Mouse (Mus musculus) cerebellum, adult 9-10 months (tissue): ENCODE data around the gene Asrgl1.
"Not testable (repeated sequence)": the region's sequence is repeated elsewhere in the genome, so short reads cannot be mapped to it uniquely, and the experiment has no call there.

Source experiments
- DNase-seq: peaks from one replicate; pipeline ENCODE4 v3.0.0; 2022

Asrgl1 gene

GRCm38 (mm10) chr19:9103986-9104385 lies 31.4 kb downstream of the Asrgl1 start:
- no peak for DNase-seq

DNA sequence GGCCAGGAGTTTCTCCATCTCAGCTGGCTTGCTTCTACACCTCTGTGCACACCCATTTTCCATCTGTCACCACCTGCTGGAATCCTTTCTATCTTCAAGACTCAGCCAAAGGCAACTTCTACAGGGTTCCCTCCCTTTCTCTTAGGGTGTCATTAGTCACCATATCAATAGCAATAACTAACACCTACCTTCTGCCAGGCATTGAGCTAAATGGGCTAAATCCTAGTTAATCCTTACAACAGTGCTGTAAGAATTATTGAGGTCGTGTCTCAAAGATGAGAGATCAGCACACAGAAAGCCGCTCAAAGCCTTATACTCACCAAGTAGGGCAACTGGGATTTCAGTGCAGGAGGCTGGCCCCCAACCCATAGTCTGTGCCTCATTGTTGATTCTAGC lies 34.4 kb downstream of the Asrgl1 start:
- DNase-seq, result no peak

GRCm38 (mm10) chr19:9100297-9101061 lies 35.0 kb downstream of the Asrgl1 start:
- DNase-seq, result no peak

DNA sequence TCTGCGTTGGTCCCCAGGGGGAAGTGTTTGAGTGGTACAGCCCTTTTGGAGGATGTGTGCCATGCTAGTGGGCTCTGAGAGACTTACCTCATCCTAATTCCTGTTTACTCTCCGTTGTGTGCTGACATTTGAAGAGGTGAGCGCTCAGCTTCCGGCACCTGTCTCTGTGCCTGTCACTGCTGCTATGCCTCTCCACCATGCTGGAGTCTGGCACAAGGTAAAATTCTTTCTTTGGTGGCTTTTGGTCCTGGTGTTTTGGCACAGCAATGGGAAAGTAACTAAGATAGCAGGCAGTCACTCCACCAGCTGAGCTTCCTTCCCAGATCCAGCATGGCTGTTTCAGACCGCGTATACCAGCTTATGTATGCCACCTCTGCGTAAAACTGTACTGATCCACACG lies 35.7 kb downstream of the Asrgl1 start:
- no peak for DNase-seq

- no peak for DNase-seq
Observed at GRCm38 (mm10) chr19:9097441-9097840, 38.0 kb downstream of the Asrgl1 start.

DNA sequence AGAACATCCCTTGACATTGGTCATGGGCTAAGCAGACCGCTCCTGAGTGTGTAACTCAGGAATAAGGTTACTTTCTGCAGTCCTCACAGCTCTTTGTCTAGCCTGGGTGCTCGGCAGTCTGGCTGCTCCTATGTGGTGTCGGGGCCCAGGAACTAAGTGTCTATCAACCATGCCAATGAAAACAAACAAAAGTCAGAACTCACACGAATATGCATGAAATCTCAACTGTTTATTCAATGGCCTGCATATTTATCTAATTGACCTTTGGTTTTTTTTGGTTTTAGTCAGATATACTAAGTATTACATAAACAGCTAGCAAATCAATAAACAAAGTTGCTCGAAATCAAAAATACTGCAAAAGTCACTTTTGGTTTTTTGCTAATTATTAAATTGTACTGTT lies 40.3 kb downstream of the Asrgl1 start:
- no peak for DNase-seq

DNA sequence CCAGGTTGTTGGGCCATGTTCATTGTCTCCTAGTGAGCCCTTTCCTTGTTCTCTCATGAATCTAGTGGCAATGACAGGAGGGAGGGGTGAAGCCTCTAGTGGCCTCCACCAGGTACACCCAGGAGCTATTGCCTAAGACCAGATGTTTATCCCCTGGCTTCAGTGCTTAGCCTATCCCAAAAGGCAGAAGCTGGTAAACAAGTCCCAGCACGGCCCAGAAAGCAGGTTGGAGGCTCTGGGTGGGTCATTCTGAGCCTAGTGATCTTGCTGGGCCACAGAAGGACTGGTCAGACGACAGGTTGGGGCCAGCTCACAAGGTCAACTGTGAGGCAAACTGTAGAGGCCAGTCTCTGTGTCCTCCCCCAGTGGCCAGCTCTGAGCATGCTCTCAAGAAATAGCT lies 44.7 kb downstream of the Asrgl1 start:
- no peak for DNase-seq

GRCm38 (mm10) chr19:9090191-9090590 lies 45.2 kb downstream of the Asrgl1 start:
- no peak for DNase-seq

DNA sequence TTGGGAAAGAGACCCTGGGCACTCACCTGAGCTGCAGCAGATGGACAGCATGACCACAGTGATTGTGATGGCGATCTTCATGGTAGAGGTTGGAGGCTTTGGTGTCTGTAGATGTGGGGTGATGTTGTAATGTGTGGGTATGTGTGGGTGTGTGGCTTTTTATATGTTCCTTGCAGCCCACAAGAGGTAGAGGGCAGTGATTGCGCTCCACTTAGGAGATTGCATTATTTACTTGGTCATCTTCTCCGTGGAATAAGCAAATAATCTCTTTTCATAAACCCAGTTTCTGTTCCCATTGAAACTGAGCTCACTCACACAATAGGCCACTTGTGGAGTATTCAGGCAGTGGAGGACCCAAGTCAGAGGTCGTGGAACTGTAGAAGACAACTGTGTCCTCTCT lies 47.6 kb downstream of the Asrgl1 start, which contains the start of gene Scgb1a1:
Gene Scgb1a1 (minus strand): TSS at position 138 of the 400 bp plus-strand sequence.
- DNase-seq, result no peak

DNA sequence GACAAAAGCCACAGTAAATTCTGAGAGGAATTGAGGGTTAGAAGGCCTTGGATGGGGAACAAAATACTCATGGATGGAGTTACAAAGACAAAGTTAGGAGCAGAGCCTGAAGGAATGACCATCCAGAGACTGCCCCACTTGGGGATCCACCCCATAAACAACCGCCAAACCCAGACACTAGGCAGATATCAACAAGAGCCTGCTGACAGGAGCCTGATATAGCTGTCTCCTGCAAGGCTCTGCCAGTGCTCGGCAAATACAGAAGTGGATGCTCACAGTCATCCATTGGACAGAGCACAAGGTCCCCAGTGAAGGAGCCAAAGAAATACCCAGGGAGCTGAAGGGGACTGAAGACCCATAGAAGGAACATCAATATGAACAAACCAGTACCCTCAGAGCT lies 51.5 kb downstream of the Asrgl1 start:
- DNase-seq, result not testable (repeated sequence)

DNA sequence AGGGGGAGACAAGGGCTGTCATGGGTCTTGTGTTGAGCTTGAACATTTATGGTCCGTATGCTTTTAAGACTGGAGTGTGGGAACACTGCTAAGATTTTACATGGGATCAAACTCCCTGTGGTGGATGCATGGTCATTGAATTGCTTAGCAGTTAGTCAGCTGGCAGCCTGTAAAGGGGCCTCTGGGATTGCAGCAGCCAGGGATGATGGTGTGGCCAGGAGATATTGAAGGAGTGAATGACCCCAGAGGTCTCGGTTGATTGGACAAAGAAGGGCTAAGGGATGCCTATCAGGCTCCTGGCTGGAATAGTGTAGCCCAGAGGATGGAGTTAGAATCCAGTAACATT lies 52.5 kb downstream of the Asrgl1 start:
- DNase-seq, result no peak

- peak; percentile 70 for DNase-seq
Observed at GRCm38 (mm10) chr19:9082191-9083009, 53.0 kb downstream of the Asrgl1 start.

DNA sequence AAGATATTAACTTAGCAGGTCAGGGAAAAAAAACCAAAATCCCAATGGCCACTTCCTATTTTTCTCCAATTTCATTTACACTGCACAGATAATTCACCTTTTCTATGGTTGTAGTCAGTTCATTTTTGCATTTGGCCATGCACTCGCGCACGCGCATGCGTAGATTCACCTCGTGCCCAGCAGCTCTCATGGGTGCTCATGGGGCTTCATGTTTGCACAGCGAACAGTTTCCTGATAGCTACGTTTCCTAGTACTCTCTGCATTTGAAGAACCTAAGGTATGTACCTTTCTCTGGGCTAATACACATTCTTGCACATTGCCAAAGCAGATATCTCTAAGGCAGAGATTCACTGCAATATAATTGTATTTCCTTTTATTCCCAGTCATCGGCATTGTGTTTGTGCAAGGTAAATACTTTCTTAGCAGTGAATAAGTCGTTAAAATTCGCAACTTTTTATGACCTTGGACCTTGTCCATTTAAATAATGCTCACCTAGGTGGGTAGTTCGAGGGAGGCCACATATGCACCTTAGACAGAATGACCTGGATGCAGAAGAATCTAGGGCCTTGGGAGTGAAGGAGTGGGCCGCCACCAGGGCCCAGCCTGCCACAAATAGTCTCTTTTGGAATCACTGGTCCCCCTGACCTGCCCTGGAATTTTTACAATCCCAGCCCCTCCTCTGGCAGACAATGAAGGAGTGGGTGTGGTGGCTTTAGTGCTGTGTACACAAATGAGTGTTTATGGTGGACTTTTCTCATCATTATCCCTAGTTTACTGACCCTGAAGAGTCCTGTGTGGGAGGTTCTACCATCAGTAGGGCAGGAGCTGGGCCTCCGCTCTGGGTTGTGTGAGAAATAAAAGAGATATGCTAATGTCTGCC lies 53.9 kb downstream of the Asrgl1 start:
- no peak for DNase-seq

- DNase-seq, result no peak
Observed at GRCm38 (mm10) chr19:9079916-9080315, 55.5 kb downstream of the Asrgl1 start.

GRCm38 (mm10) chr19:9076982-9077660 lies 58.3 kb downstream of the Asrgl1 start:
- no peak for DNase-seq

GRCm38 (mm10) chr19:9076035-9076434 lies 59.4 kb downstream of the Asrgl1 start:
- DNase-seq, result no peak

GRCm38 (mm10) chr19:9075558-9075957 lies 59.9 kb downstream of the Asrgl1 start:
- no peak for DNase-seq

DNA sequence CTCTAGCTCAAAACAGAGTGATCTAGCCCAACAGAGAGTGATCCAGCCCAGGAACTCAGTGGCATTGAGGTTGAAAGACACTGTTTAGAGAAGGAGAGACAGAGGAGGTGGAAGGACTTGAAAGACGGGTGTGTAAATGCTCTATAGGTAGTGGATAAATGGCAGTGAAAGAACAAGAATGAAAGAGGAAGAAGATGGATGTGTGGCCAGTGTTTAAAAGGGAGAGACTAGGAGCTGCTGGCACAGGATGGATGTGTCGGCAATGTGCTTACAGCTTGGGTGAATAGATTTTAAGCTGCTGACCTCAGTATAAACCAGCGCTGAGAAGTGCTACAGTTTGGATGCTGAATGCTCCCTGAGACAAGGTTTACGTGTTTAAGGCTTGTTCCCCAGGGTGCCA lies 61.0 kb downstream of the Asrgl1 start:
- DNase-seq, result no peak

DNA sequence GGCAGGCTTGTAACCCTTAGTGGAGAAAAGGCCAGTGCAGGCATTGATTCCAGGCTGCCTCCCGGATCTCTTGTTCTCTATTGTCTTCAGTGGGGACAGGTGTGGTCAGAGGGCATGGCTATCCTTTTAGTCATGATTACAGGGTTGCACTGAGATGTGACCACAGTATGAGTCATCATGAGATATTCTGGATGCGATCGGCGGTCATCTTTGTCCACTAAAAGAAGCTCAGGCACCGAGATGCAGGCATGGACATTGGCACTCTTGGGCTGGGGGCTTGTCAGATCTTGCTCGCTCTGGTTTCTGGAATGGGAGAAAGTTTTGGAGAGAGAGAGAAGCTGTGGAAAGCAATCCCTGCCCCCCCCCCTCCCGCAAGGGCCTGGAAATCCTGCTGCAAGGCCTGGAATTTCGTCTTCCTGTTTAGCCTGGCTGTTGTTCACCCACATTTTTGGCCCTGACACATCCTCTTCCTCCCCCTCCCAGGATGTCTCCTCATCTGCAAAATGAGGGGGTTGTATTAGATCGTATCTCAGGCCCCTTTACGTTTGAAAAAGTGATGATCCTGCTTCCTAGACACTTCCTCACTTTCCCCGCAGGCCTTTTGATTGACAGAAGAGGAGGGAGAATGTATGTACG lies 61.5 kb downstream of the Asrgl1 start:
- DNase-seq, result no peak

DNA sequence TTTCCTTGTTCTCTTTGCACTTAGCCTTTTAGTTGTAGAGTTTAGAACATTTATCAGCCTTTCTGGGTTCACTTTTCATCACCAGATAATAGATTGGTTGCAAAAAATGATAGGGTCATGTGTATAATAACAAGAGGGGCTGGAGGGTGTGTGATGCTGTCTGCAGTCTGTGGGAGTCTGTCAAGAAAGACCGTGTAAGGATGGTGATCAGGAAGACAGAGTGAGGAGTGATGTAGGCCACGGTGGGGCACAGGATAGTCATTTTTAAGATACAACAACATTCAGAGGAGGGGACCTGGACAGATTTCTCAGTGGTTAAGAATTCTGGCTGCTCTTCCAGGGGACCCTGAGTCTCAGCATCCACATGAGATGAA lies 63.3 kb downstream of the Asrgl1 start:
- DNase-seq, result no peak

GRCm38 (mm10) chr19:9071456-9072156 lies 63.8 kb downstream of the Asrgl1 start:
- DNase-seq, result peak; percentile 13

- no peak for DNase-seq
Observed at GRCm38 (mm10) chr19:9070316-9070715, 65.1 kb downstream of the Asrgl1 start.
